Mouse (Mus musculus): ENCODE data around the gene Emilin3.

DNA sequence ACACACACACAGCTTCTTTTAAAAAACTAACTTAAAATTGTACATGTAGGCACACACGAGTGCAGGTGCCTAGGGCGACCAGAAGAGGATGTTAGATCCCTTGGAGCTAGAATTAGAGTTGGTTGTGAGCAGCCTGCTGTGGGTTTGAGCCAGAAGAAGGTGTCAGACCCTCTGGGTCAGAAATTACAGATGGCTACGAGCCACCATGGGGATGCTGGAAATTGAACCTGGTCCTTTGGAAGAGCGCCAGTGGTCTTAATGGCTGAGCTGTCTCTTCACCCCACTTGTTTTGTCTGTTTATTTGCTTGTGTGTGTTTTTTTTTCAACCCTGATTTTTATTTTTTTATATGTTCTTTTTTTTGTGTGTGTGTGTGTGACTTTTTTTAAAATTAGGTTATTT, 22.3 kb upstream of the Emilin3 start:
- TF ChIP-seq POLR2A (IDR thresholded peaks at IDR 0.05; ENCODE audit: insufficient read depth, low read length) (no peak), CTCF (IDR thresholded peaks at IDR 0.05; ENCODE audit: low read depth, low read length) (no peak)

Data from ES-Bruce4 (cell line).